Mouse (Mus musculus) cerebellum, adult 2 months (tissue): ENCODE data around the gene Gga1.

Source experiments
- CTCF ChIP-seq: fragments of 200-500 bp; IDR thresholded peaks from 2 replicates; pipeline ENCODE4 v1.5.1; 2011; ENCODE audit warnings: low read depth, mild to moderate bottlenecking, control low read depth, low read length, moderate library complexity, borderline replicate concordance; ENCODE audit not compliant: insufficient read depth
- POLR2A ChIP-seq: fragments of 200-500 bp; IDR thresholded peaks from 2 replicates; pipeline ENCODE4 v1.6.1; 2011; ENCODE audit warnings: low read length, control low read depth, borderline replicate concordance; ENCODE audit not compliant: insufficient read depth

DNA sequence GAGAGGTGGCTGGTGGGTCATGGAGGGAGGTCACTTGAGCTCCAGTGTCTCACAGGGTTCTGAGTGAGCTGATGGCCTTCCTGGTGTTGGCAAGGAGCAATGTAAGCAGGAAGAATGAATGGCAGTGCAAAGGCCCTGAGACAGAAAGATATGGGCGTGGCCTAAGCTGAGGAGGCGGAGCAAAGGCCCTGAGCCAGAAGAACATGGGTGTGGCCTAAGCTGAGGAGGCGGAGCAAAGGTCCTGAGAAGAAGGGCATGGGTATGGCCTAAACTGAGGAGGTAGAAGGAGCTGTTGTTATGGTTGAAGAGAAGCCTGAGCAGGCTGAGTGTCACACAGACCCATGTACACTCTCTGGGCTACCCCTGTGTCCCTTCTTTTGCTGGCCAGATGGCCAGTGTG lies 43.4 kb upstream of the Gga1 start:
- TF ChIP-seq CTCF (no peak), POLR2A (no peak)
